Mouse (Mus musculus): ENCODE results near the gene Pagr1a.

DNA sequence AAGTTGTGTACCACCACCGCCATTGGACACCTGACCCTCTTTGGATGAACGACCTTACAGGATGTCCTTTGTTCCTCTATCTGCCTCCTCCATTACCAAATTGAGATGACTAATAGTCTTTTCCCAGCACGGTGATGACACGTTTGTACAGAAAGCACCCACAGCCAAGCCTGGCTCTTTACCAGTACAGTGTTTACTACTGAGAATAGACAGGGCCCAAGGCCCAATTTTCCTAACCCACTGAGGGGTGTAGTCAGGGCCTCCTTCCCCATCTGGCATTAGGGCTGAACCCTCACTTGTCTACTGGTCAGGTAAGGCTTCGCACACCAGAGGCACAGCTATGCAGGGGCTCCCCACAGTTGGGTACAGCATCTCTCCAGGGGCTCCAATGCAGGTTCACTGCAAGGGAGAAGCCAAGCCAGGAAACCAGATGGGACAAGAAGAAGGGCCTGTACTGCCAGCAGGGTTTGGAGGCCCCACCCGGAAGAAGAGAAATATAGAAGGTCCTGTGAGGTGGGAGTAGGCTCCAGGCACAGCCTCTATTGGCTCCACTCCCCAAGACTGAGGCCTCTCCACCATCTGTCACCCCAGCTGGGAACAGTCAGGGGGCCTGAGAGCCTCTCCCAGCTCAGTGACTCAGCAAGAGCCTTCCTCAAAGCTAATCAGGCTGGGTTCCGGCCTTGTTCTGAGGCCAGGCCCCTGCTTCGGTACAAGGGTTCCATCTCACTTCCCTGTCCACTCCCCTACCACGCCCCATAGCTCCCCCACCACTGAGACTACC lies 8.7 kb downstream of the Pagr1a start:
- TF ChIP-seq ZC3H11A (IDR thresholded peaks at IDR 0.05; ENCODE audit: borderline replicate concordance, low read depth, low read length) (no peak), HCFC1 (IDR thresholded peaks at IDR 0.05; ENCODE audit: borderline replicate concordance, insufficient read depth, low read length) (no peak), CHD2 (IDR thresholded peaks at IDR 0.05; ENCODE audit: low read depth, low read length) (no peak)

Data from ES-E14 (cell line).